Mouse (Mus musculus) liver, embryonic 14.5 days (tissue): ENCODE measurements around the gene Luzp2. TPM values are rescaled to one million over a fixed set of nuclear protein-coding genes. Genes with fewer than 3 reads are reported as not detected.

Experiments used
- ATAC-seq: fragments of 200-750 bp; cut with Nextera tagmentation; 2 replicates; pipeline ENCODE4 v1.8.0; 2017; ENCODE audit warnings: moderate number of reproducible peaks, mild to moderate bottlenecking, moderate library complexity; ENCODE audit not compliant: insufficient read depth
- DNase-seq, 3 experiments: peaks; one replicate each; pipeline ENCODE4 v3.0.0-alpha.2; 2012 to 2013; ENCODE audit warnings: low read depth in 3 of 3, low spot score in 3 of 3
- H3K27ac ChIP-seq: fragments of 300-500 bp; sonication (generic); 2 replicates; pipeline ENCODE4 v1.5.1; 2014; ENCODE audit warnings: moderate library complexity, mild to moderate bottlenecking, control low read depth, inconsistent platforms
- H3K27me3 ChIP-seq: fragments of 300-500 bp; sonication (generic); 2 replicates; pipeline ENCODE4 v1.6.1; 2014; ENCODE audit warnings: mild to moderate bottlenecking, low read length, moderate library complexity; ENCODE audit not compliant: control insufficient read depth, insufficient read depth
- H3K36me3 ChIP-seq: fragments of 300-500 bp; sonication (generic); replicated peaks from 2 replicates; pipeline ENCODE4 v1.6.1; 2014; ENCODE audit warnings: low read depth; ENCODE audit not compliant: control insufficient read depth, insufficient read depth
- H3K4me1 ChIP-seq, 2 experiments: fragments of 200-500 bp in 1 of 2; fragments of 300-500 bp in 1 of 2; sonication (generic) in 1 of 2; replicated peaks; 2 replicates each; pipeline ENCODE4 v1.6.1; 2012 to 2014; ENCODE audit warnings: antibody characterized with exemption in 1 of 2, inconsistent platforms in 1 of 2, low read length in 1 of 2; ENCODE audit not compliant: control insufficient read depth in 2 of 2, insufficient read depth in 2 of 2
- H3K4me2 ChIP-seq: fragments of 300-500 bp; sonication (generic); 2 replicates; pipeline ENCODE4 v1.6.1; 2014; ENCODE audit warnings: low read depth, mild to moderate bottlenecking, control low read depth, moderate library complexity
- H3K4me3 ChIP-seq, 2 experiments: fragments of 200-500 bp in 1 of 2; fragments of 300-500 bp in 1 of 2; sonication (generic) in 1 of 2; 2 replicates each; pipeline ENCODE4 v1.5.1; 2012 to 2014; ENCODE audit warnings: low read depth in 2 of 2, low read length in 2 of 2, mild to moderate bottlenecking in 2 of 2, control low read depth in 1 of 2, inconsistent platforms in 1 of 2, moderate library complexity in 1 of 2; ENCODE audit not compliant: insufficient read depth in 1 of 2
- H3K9ac ChIP-seq: fragments of 300-500 bp; sonication (generic); replicated peaks from 2 replicates; pipeline ENCODE4 v1.6.1; 2014; ENCODE audit warnings: mild to moderate bottlenecking, control low read depth, moderate library complexity
- H3K9me3 ChIP-seq: fragments of 300-500 bp; sonication (generic); 2 replicates; pipeline ENCODE4 v1.6.1; 2016; ENCODE audit warnings: low read length, mixed read lengths; ENCODE audit not compliant: control insufficient read depth
- CTCF ChIP-seq: IDR thresholded peaks from 2 replicates; pipeline ENCODE4 v1.5.1; 2016; ENCODE audit warnings: antibody characterized with exemption, low read depth, control low read depth
- EP300 ChIP-seq: IDR thresholded peaks from 2 replicates; pipeline ENCODE4 v1.6.1; 2016; ENCODE audit warnings: antibody characterized with exemption, low read depth
- WGBS: fragments of 180-500 bp; shearing (Covaris S2); extraction: QIAGEN DNeasy Blood & Tissue Kit; methylation state at CpG from one replicate; pipeline ENCODE4 v1.1.7; 2014; ENCODE audit not compliant: insufficient replicate concordance; 5-methylcytosine and 5-hydroxymethylcytosine counted together
- polyA plus RNA-seq, 2 experiments: library from polyadenylated mRNA; depleted of rRNA in 1 of 2; stranded (reverse) in 1 of 2; unstranded in 1 of 2; fragments of >200 nt; fragmentation: Nextera tagmentation in 1 of 2; extraction: Ambion mirVana in 1 of 2; gene quantifications; 2 replicates each; pipeline versions ENCODE4 v1.2.1 to v1.2.3; 2012 to 2014

The Luzp2 gene
- polyA plus RNA-seq, 2 experiments: 0.01 TPM; not detected in 1

DNA sequence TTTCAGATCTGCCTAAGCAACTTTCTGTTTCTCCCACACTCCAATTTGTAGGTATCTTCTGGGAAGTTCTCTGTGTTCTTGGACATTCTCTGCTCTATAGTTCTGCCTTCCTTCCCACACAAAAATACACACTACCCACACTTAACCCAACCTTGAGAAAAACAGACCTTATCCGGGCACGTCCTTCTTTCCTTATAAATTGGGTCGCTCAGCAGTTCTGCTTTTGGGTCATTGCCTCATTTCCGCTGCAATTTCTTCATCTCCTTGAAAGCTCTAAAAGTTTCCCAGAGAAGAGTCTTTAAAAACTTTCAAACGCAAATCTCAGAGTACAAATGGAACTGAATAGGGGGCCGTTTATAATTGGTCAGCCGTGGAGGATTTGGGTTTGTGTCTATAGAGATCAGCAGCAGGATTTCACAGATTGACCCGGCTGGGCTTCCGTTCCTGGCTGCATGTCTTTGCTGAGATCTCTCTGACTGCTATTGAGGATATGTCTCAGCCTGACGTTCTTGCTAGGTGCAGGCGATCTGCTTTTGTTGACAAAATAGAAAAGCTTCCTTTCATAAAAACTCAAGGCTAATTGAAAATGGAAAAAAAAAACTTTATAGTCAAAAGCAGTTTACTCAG, 26.0 kb downstream of the Luzp2 start:
- no peaks in the 10 kb centered on the region for H3K27me3 ChIP-seq
- no peak overlapping the region for H3K4me2 ChIP-seq
- DNase-seq: no peak
- no peak for ATAC-seq
- H3K9ac ChIP-seq: no peak overlapping the region
- H3K27ac ChIP-seq: no peak overlapping the region
- no peaks in the 10 kb centered on the region for H3K4me1 ChIP-seq
- H3K9me3 ChIP-seq: no peaks in the 10 kb centered on the region
- H3K4me3 ChIP-seq: no peak overlapping the region
- TF ChIP-seq CTCF (no peak), EP300 (no peak)
- 66% methylated on average over 11 of the region's 11 CpGs for WGBS
- H3K36me3 ChIP-seq: no peaks in the 10 kb centered on the region

DNA sequence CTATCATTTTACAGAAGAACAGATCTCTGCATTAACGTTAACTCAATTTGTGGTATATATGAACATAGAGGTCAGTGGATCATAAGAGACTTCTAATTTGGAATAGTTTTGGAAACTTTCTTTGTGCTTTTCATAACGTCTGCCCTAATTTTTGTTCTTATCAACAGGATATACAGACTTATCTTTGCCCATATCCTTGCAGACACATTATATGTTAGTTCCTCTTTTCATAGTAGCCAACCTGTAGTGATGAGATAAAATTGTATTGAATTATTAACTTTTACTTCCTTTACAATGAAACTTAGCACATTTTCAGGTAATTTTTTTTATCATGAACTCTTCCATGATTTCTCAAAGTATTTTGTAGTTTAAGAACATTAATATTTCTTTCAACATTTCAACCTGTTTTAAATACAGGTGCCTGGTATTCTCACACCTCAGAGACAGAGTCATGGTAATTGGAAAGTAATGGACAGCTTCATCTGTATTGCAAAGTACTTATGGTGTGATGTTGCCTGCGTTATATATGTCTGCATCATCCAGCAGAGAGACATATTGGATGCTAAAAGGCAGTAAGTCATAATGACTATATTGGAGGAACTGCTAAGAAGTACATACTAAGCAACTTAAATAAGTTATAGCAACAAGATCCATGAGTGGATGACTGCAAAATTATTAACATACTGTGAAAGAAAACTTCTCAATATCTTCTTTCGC, 43.8 kb downstream of the Luzp2 start:
- Histone ChIP-seq H3K4me3 (no peak overlapping the region), H3K9ac (no peak overlapping the region), H3K4me1 (no peaks in the 10 kb centered on the region), H3K9me3 (no peaks in the 10 kb centered on the region), H3K27me3 (no peaks in the 10 kb centered on the region), H3K4me2 (no peak overlapping the region), H3K36me3 (no peaks in the 10 kb centered on the region), H3K27ac (no peak overlapping the region)
- 39% methylated on average over 4 of the region's 4 CpGs for WGBS
- ATAC-seq (no peak), DNase-seq (no peak)
- TF ChIP-seq CTCF: no peak
- TF ChIP-seq EP300: no peak

DNA sequence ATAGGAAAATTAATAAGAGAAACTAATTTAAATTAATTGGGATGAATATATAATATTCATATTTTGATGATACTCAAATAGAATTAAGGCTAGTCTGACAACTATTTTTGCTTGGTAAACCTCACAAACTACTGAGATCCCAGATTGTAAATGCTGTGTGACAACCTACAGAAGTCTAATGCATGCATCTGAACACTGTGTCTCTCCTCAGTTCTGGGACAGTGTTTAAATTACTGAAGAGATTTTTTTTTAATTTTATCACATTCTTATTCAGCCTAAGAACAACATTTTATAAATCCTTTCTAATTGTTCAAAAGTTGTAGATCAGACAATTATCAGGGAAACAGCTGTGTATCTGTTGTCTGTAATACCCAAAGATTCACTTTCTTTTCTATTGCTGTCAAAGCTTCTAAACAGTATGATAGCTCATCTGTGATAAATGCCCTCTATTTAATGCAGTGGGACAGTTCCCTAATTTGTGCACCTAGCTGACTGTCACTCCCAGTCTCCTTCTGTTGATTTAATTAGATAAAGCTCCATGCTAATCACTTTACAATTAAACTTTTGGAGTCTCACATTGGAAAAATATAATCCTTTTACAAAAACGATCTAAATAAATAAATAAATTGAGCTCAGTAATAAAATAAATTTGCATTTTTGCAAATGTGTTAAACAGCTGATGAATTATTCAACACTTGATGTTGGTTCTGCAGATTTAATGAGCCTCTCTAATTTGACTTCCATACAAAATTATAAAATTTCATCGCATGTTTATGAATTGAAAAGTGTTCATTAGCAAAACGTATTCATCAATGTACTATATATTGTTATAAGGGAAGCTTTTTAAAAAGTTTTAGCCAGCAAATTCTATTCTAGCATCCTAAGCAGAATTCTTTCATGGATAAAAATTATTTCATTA, 58.7 kb downstream of the Luzp2 start:
- no peak for TF ChIP-seq CTCF
- no peak for TF ChIP-seq EP300
- DNase-seq: no peak
- Histone ChIP-seq H3K4me3 (no peak overlapping the region), H3K27me3 (no peaks in the 10 kb centered on the region), H3K9ac (no peak overlapping the region), H3K9me3 (no peaks in the 10 kb centered on the region), H3K36me3 (no peaks in the 10 kb centered on the region), H3K4me2 (no peak overlapping the region), H3K27ac (no peak overlapping the region), H3K4me1 (no peaks in the 10 kb centered on the region)
- no peak for ATAC-seq
- 60% methylated on average over 3 of the region's 3 CpGs for WGBS

DNA sequence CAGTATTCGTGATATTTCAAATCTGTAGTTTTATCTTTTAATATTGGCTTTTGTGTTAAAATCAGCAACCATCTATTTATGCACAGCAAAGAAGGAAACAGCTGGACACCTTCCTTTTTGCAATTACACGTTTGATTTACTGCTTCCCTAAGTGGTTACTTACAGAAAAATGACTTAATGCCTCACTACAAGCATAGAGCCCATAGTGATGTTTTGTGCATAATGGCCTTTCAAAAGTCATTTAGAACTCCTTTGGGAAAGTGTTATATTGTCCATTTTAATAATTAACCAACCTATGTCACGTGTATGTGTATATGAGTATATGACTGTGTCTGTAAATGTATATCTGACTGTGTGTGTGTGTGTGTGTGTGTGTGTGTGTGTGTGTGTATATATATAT, 63.3 kb downstream of the Luzp2 start:
- Histone ChIP-seq H3K4me1 (no peaks in the 10 kb centered on the region), H3K9me3 (no peaks in the 10 kb centered on the region), H3K9ac (no peak overlapping the region), H3K4me3 (no peak overlapping the region), H3K27me3 (no peaks in the 10 kb centered on the region), H3K36me3 (no peaks in the 10 kb centered on the region), H3K27ac (no peak overlapping the region), H3K4me2 (no peak overlapping the region)
- DNase-seq (no peak), ATAC-seq (no peak)
- TF ChIP-seq CTCF: no peak
- no peak for TF ChIP-seq EP300
- 30% methylated on average over 3 of the region's 3 CpGs for WGBS

DNA sequence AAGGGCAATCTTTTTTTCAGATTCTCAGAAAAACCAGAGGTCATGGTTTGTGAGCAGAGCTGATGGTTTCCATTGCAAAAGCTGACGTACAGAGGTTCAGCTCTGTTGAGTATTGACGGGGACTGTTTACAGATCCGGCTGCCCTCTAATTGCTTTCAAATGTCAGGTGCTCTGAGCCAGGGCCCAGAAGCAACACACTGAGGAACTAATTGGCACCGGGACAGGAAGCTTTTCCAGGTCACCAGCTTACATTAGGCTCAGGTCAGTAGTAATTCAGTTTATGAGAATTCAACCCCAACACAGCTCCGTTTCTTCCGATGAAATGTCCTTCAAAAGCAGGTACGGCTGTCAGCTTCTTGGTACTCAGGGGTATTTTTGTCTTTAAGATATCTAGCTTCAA, 74.7 kb downstream of the Luzp2 start:
- DNase-seq (no peak), ATAC-seq (no peak)
- Histone ChIP-seq H3K9ac (no peak overlapping the region), H3K9me3 (no peaks in the 10 kb centered on the region), H3K4me1 (no peaks in the 10 kb centered on the region), H3K36me3 (no peaks in the 10 kb centered on the region), H3K27ac (no peak overlapping the region), H3K4me2 (no peak overlapping the region), H3K27me3 (no peaks in the 10 kb centered on the region), H3K4me3 (no peak overlapping the region)
- 70% methylated on average over 7 of the region's 7 CpGs for WGBS
- TF ChIP-seq CTCF (no peak), EP300 (no peak)
